Mouse (Mus musculus) myocyte (in vitro differentiated cells): ENCODE measurements around the gene Cnot6l.

Source experiments
- MAX ChIP-seq: IDR thresholded peaks from one replicate; pipeline ENCODE4 v1.6.1; 2011; ENCODE audit warnings: low read depth, mild to moderate bottlenecking, control low read depth
- POLR2A ChIP-seq: IDR thresholded peaks from one replicate; pipeline ENCODE4 v1.6.1; 2011; ENCODE audit warnings: low read depth, mild to moderate bottlenecking, control low read depth, moderate library complexity; ENCODE audit not compliant: insufficient read length
- SRF ChIP-seq: IDR thresholded peaks from one replicate; pipeline ENCODE4 v1.6.1; 2011; ENCODE audit warnings: low read depth; ENCODE audit not compliant: control insufficient read depth, insufficient read length
- TCF12 ChIP-seq: IDR thresholded peaks from one replicate; pipeline ENCODE4 v1.6.1; 2011; ENCODE audit warnings: mild to moderate bottlenecking, control low read depth; ENCODE audit not compliant: poor library complexity, insufficient read depth, severe bottlenecking

- TF ChIP-seq POLR2A (no peak), MAX (no peak), TCF12 (no peak), SRF (no peak)
Observed at GRCm38 (mm10) chr5:96091468-96091867, 72.5 kb downstream of the Cnot6l start.
